Mouse (Mus musculus) heart, adult 18-20 months (tissue): ENCODE measurements around the gene Npnt. TPM values are rescaled to one million over a fixed set of nuclear protein-coding genes. Genes with fewer than 3 reads are reported as not detected.

Source experiments
- DNase-seq, 2 experiments: peaks; one replicate each; pipeline ENCODE4 v3.0.0; 2021 to 2022; ENCODE audit warnings: mixed read lengths in 1 of 2
- total RNA-seq, 2 experiments: library from RNA; stranded (reverse); gene quantifications; 2 replicates each; pipeline ENCODE4 v1.2.3; 2021

Gene Npnt
- total RNA-seq, 2 experiments from 2014 or later = 1.7 to 2.4 TPM

DNA sequence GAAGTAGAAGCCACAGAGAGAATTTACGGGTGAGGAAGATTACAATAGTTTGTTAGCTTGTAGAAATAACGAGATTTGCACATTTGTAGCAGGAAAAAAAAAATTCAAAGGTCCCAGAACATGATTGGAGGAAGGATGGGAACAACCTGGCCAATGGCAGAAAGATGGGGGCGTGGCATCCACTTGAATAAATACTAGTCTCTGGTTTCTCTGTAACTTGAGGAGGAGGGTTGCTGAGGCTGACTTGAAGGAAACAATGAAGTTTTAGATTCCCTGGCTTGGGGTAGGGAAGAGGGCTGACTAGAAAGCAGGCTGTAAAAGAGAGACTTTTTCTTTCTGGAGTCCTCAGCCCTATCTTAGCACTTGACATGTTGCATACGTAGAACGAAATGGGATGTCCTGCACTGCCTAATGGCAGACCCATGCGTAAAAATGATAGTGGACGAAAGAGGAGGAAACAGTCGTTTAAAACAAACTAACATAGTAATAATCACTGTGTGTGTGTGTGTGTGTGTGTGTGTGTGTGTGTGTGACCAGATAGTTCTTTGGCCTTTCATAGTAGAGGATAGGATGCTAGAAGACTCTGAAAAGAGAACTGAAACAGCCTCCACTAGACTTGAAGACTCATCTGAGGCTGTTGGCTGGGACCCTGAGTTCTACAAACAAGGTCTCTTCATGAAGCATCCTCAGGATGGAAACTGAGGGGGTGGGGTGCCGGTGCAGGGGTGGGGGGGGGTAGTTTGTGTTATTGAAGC lies 94.5 kb downstream of the Npnt start:
- DNase-seq = no peak

DNA sequence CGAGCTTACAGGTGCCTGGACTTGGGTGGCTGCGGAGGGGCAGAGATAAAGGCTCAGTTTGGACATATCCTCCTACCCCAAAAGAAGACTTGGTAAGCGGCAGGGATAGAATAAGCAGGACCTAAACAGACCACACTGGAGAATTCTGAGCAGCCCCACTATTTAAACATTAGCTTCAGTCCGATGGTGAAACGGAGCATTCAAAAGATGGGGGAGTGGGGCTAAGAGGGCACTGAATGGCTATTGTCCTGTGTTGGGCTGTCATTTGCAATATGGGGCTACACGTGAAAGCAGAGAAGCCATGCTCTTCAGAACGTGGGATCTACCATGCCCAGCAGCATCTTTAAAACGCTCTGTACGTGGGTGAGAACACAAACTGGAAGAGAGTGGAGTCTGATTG lies 95.8 kb downstream of the Npnt start:
- DNase-seq = no peak

DNA sequence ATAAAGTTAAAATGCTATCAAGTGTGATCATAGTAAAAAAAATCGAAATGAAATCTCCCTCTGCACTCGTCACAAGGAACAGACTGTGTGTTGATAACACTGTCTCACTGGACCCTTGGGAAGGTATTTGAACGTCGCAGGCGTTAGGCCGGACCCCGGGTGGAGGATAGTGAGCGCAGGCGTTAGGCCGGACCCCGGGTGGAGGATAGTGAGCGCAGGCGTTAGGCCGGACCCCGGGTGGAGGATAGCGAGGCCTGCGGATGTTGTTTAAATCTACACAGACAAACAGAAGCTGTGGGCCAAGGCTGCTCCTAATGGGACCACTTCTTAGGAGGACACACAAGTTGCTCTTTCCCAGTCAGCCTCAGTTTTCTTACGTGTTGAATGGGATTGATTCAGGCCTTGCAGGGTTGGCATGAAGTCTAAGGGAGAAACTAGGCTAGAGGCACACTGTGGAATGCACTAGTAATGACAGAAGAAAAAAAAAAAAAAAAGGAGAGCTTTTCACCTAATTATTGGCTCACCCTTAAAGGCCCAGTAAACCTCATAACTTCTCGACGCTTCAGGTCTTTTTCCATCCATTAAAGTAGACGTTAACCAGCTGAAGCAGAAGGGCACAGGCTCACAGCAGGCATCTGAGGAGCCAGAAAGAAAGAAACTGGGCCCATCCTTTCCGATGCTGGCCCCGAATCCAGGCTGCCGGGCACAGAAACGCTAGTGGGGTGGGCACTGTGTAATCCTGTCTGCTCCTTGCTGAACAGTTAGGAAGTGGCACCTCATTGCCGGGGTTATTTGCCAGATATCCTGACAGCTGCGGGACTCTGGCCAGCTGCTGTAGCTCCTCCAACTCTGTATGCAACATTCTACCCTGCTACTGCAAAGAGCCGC lies 98.0 kb downstream of the Npnt start:
- DNase-seq = no peak

DNA sequence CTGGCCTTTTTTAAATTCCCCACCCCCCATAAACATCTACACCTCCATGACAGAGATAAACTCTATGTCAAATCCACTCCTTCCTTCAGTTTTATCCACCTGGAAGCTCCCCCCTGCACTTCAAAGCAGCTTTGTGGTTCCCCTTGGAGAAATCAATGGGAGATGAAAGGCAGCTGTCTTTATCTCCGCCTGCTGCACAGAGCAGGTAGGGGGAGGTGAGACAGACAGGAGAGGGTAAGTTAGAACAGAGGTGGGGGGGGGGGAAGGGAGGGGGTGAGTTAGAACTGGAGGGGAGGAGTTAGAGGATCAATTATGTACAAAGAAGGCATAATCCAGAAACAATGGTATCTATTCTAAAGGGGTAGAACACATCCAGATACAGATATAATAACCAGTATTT lies 98.7 kb downstream of the Npnt start:
- no peak for DNase-seq

DNA sequence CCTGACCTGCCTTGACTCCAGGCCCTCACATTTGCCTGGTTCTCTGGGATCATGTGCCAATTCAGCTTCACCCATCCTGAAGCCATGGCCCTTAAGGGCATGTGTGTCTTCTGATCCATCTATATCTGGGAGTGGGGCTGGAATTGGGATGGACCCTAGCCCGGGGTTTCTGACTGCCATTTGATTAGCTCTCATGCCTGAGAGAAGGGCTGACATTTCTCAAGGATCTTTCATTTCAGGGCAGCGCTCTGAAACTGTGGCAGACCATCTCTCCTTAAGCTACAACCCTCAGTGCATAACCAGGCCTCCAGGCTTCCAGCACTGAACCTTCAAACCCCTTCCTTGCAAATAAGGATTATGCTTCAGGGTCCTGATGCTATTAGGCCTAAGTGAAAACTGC lies 99.7 kb downstream of the Npnt start:
- DNase-seq = no peak

DNA sequence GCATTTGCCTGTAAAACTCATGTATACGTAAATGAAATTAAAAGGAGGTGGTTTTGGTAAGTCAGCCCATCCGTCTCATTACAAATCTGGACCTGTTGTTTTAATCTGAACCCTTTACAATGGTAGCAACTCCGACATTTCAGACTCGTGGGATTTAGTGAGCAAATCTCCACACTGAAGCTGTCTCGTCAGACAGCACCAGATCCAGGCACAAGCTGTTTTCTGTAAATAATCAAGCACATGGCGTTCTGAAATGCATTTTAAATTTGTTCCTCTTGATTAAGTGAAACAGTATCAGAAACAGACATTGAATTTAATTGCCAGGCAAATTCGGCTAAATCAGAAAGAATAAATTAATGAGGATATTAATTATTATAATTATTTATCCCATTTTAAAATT lies 100.4 kb downstream of the Npnt start:
- DNase-seq = no peak

DNA sequence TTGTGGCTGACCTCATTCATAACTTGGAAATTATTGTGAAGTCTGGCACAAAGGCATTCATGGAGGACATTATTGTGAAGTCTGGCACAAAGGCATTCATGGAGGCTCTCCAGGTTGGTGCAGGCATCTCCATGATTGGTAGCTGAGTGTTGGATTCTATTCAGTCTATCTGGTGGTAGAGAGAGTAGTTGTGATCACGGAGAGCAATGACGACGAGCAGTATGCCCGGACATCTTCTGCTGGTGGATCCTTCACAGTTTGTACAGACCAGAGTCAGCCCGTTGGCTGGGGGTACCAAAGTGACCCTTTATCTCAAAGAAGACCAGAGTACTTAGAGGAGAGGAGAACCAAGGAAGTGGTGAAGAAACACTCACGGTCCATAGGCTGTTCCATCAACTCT lies 107.4 kb downstream of the Npnt start:
- DNase-seq = no peak

DNA sequence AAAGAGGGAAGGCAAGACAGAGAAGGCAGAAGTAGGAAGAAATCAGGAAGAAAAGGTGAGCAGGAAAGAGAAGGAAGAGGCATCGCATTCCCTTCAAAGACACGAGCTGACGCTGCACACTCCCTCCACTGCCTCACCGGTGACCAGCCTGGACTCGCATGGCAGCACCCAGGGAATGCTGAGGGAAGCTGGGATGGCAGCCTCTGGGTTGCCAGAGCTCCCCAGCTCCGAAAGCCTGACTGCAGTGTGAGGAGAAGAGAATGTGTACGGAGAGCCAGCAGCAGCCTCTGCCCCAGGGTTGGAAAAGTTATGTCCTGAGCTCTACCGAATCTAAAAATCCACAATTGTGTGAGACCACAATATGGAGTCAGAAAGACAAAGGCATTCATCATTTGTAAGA lies 110.6 kb downstream of the Npnt start:
- no peak for DNase-seq

DNA sequence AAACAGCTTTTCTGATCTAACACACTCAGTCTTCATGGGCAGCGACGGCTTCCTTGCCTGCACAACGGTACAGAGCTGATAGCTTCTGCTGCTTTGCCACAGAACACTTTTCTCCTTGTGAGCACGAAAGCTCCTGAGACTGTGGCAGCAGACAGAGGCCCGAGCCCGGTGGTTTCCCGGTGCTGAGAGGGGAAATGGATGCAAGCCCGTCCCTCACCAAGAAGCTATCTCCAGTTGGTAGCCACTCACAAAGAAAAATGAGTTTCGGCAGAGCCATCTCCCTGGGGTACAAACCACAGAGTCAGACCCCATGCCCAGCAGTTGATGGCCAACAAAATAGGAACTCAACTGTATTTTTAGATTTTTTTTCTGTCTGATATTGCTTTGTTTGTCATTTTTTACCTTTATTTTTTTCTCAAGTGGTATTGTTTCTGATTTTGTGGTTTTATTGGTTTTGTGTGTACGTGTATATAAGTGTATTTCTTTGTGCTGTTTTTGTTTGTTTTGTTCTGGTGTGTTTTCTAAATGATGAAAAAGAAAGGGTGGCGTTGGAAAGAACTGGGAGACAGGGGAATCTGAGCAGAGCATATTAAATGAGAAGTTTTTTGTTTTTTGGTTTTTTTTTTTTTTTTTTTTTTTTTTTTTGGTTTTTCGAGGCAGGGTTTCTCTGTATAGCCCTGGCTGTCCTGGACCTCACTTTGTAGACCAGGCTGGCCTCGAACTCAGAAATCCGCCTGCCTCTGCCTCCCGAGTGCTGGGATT lies 111.3 kb downstream of the Npnt start:
- DNase-seq = no peak

DNA sequence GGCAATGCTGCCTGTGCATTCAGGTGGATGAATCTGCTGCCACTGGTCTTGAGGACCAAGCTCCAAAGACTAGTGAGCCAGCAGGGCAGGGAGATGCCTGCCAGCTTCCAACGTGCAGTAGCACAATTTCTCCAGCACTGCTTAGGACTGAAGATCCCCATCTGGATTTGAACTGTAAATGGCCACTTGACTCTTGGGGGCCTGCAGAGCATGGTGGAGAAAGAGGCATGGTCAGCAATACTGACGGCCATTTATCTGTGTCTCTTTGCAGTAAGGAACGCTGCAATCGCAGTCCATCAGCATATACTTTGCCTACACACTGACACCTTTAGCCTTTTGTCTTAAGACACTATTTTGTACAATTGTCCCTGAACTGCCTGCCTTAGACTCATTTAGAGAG lies 113.0 kb downstream of the Npnt start:
- DNase-seq = no peak

DNA sequence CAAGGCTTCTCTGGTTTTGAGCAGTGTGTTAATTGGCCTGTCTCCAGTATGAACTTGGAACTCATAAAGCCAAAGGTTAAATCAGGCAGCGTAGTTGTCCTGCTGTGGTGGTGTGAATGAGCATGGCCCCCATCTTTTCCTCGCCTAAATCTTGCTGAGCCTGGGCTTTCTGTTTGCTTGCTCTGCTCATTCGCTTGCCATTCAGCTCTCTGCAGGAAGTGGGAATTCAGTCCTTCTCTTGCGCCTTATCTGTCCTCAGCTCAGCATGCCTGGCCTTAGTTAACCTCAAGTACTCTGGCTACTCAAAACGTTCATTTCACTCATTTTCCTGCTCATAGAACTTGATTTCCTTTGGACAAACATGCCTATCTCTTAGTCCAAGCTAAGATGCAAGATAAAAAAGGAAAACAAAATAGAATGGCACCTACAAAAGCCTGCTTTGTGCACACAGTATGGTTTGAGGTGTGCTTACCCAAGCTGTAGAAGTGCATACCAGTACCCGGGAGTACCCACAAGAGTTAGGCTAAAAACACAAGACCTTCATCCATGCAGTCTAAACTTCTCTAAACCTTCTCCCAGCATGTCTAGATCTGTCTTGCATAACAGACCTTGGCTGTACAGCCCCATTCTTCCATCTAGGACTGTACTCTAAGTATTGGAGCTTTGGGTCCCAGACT lies 114.8 kb downstream of the Npnt start:
- DNase-seq = no peak

Other genes starting within 250 kb of the Npnt start
- 10 to 100 TPM in 1 of 2 experiments, 1 to 10 TPM in 1; 8.4 to 10.4 TPM for gene Ints12, start 141.5 kb upstream of the Npnt start, total RNA-seq
- gene Gstcd, start 141.7 kb upstream of the Npnt start, total RNA-seq = 1 to 10 TPM; 2.7 to 3.7 TPM